Mouse (Mus musculus) heart, embryonic 11.5 days (tissue): ENCODE data around the gene Psen2. TPM values are rescaled to one million over a fixed set of nuclear protein-coding genes. Genes with fewer than 3 reads are reported as not detected.
A peak's percentile ranks its signal among the peaks of the same experiment; 100 is the strongest.

ENCODE experiments used
- ATAC-seq: fragments of 200-750 bp; cut with Nextera tagmentation; replicated peaks from 2 replicates; pipeline ENCODE4 v1.8.0; 2017; ENCODE audit warnings: moderate library complexity; ENCODE audit not compliant: insufficient number of reproducible peaks, low FRiP score, low TSS enrichment
- H3K27ac ChIP-seq: fragments of 300-500 bp; sonication (generic); 2 replicates; pipeline ENCODE4 v1.5.1; 2014; ENCODE audit warnings: mild to moderate bottlenecking, low read depth, low read length
- H3K27me3 ChIP-seq: fragments of 300-500 bp; sonication (generic); 2 replicates; pipeline ENCODE4 v1.6.1; 2014; ENCODE audit warnings: mild to moderate bottlenecking, low read length, mixed read lengths; ENCODE audit not compliant: control insufficient read depth, insufficient read depth
- H3K36me3 ChIP-seq: fragments of 300-500 bp; sonication (generic); 2 replicates; pipeline ENCODE4 v1.6.1; 2014; ENCODE audit warnings: mild to moderate bottlenecking, low read length, moderate library complexity, mixed read lengths; ENCODE audit not compliant: control insufficient read depth, insufficient read depth
- H3K4me1 ChIP-seq: fragments of 300-500 bp; sonication (generic); 2 replicates; pipeline ENCODE4 v1.6.1; 2014; ENCODE audit warnings: low read length; ENCODE audit not compliant: control insufficient read depth, insufficient read depth
- H3K4me2 ChIP-seq: fragments of 300-500 bp; sonication (generic); 2 replicates; pipeline ENCODE4 v1.6.1; 2014; ENCODE audit warnings: mild to moderate bottlenecking, moderate library complexity
- H3K4me3 ChIP-seq: fragments of 300-500 bp; sonication (generic); 2 replicates; pipeline ENCODE4 v1.5.1; 2014; ENCODE audit warnings: low read depth, low read length
- H3K9ac ChIP-seq: fragments of 300-500 bp; sonication (generic); 2 replicates; pipeline ENCODE4 v1.6.1; 2014; ENCODE audit warnings: mild to moderate bottlenecking, low read depth, low read length, moderate library complexity
- H3K9me3 ChIP-seq: fragments of 300-500 bp; sonication (generic); replicated peaks from 2 replicates; pipeline ENCODE4 v1.6.1; 2016; ENCODE audit warnings: low read length; ENCODE audit not compliant: control insufficient read depth
- WGBS: fragments of 180-500 bp; shearing (Covaris S2); extraction: QIAGEN DNeasy Blood & Tissue Kit; methylation state at CpG from one replicate; pipeline ENCODE4 v1.1.7; 2014; ENCODE audit not compliant: insufficient replicate concordance; 5-methylcytosine and 5-hydroxymethylcytosine counted together
- polyA plus RNA-seq: library from polyadenylated mRNA; unstranded; fragments of >200 nt; fragmentation: Nextera tagmentation; extraction: Ambion mirVana; gene quantifications from 2 replicates; pipeline ENCODE4 v1.2.1, GENCODE M21; 2014

The Psen2 gene
- polyA plus RNA-seq, 1 experiment from 2014 or later, result 14.7 TPM

GRCm38 (mm10) chr1:180226766-180227165, 36.5 kb downstream of the Psen2 start:
- whole genome bisulfite sequencing, result 84% methylated on average over 3 of the region's 3 CpGs
- Histone ChIP-seq H3K9ac (peak overlapping the region; percentile 69; the same call in 1 of the 2 replicates), H3K4me1 (peaks cover 6% of the 10 kb centered on the region), H3K4me2 (peak overlapping the region; percentile 61), H3K4me3 (no peak overlapping the region), H3K27ac (no peak overlapping the region; the same call in 1 of the 2 replicates), H3K36me3 (no peaks in the 10 kb centered on the region), H3K27me3 (no peaks in the 10 kb centered on the region), H3K9me3 (no peaks in the 10 kb centered on the region)
- no peak for ATAC-seq

DNA sequence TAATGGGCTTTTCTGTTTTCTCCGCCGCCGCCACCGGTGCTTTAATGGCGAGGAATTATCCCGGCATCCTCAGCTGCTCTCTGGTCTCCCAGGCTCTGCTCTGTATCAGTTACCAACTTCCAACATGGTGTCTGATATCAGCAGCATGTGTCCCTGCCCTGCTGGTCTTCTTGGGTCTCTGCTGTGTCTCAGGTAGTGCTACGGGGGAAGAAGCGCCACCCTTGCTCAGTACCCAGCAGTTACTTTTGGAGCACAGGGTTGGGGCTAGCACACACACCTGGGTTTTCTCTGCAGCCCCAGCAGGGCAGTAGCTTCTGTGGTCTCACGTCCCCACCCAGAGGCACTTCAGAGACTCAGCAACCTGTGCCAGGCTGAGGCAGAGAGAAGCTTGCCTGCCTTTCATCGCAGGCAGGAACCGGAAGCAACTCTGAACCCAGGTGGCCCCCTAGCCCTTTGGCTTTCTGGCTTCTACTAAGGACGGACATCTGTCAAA, 37.0 kb downstream of the Psen2 start:
- Histone ChIP-seq H3K27me3 (no peaks in the 10 kb centered on the region), H3K4me3 (peak overlapping the region; percentile 48), H3K4me2 (peak overlapping the region; percentile 61), H3K9ac (peak overlapping the region; percentile 69), H3K27ac (peak overlapping the region; percentile 50), H3K4me1 (peaks cover 6% of the 10 kb centered on the region), H3K36me3 (no peaks in the 10 kb centered on the region), H3K9me3 (no peaks in the 10 kb centered on the region)
- 7% methylated on average over 12 of the region's 12 CpGs for WGBS
- peak; percentile 34; the same call in 1 of the 2 replicates for ATAC-seq

DNA sequence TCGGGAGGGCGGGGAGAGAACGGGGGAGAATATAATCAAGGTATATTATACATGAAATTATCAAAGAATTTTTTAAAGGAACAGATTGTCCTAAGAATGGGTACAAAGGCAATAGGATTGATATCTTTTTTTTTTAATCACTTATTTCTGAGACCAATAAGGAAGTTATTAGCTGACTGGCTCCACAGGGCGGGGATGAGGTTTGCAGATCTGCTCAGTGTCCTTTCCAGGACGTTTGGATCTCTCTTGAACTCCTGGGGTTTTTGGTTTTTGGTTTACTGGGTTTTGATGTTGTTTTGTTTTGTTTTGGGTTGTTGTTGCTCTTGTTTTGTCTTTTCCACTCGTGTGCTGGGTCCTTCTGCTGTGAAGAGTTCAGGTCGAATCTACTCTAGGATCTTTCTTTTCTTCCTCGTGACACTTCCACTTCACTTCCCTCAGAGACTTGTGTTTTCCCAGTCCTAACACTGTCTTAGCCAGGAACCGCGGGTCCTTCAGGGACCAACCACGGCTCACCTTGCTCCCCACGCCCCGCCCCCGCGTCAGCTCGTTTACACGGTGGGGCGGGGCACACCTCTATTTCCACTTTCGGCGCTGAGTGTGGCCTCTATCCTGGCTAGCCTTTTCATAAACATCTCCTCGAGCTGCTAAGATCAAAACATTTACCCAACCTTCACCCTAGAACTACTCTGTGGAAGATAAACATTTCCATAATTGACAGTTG, 37.6 kb downstream of the Psen2 start:
- Histone ChIP-seq H3K27ac (peak overlapping the region; percentile 50; the same call in 1 of the 2 replicates), H3K4me1 (peaks cover 6% of the 10 kb centered on the region), H3K36me3 (no peaks in the 10 kb centered on the region), H3K9ac (peak overlapping the region; percentile 69), H3K9me3 (no peaks in the 10 kb centered on the region), H3K27me3 (no peaks in the 10 kb centered on the region), H3K4me2 (peak overlapping the region; percentile 61), H3K4me3 (peak overlapping the region; percentile 48)
- ATAC-seq, result peak; percentile 87
- WGBS, result 14% methylated on average over 21 of the region's 21 CpGs

DNA sequence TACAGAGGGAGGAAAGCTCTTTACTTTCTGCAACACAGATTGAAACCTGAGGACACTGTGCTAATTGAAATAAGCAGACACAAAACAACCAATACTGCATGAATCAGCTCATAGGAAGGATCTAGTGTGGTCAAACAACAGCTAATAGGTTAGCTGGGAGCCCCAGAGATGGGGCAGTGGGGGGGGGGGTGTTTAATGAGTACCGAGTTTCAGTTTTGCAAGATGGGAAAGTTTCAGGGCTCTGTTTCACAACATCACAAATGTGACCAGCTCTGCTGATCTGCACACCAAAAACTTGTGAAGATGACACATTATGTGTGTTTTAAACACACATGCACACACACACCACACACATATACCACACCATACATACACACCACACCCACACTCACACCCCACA, 41.2 kb downstream of the Psen2 start:
- no peaks in the 10 kb centered on the region for H3K36me3 ChIP-seq
- ATAC-seq, result no peak
- H3K27ac ChIP-seq, result no peak overlapping the region
- no peaks in the 10 kb centered on the region for H3K27me3 ChIP-seq
- no peak overlapping the region for H3K4me2 ChIP-seq
- no peaks in the 10 kb centered on the region for H3K9me3 ChIP-seq
- WGBS, result 96% methylated on average over 1 of the region's 1 CpGs
- peaks cover 6% of the 10 kb centered on the region for H3K4me1 ChIP-seq
- no peak overlapping the region for H3K9ac ChIP-seq
- no peak overlapping the region for H3K4me3 ChIP-seq

DNA sequence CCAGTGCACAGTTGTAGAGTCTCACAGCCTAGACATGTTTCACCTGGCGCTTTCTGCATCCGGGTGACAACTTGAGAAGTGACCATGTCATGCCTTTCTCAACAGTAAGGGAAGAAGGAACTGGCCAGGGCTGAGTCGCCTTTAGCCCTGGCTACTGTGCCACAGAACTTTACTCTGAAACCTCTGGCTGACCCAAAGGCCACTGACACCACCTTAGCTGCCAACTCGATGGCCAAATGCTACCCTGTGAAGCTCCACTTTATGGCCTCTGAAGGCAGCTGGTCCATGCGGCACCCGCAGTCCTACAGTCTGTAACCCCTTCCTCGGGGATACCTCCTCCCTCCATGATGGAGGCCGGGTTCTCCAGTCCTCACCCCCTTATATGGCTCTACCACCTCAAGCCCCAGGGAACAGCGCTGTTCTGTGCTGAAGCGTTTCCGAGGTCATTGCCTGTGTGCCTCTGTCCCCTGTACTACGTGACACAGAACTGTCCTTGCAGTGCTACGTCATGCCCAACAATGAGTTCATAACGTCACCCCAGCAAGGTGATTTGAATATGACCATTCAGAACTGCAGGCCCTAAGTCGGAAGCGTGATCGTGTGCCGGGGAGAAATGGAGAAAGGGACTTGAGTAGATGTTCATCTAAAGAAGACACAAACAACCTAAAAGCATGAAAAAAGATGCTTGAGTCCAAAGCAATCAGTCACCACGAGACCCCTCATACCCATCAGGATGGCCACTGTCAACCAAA, 42.3 kb downstream of the Psen2 start:
- no peak overlapping the region for H3K9ac ChIP-seq
- WGBS, result 83% methylated on average over 19 of the region's 19 CpGs
- no peak overlapping the region for H3K27ac ChIP-seq
- no peak overlapping the region for H3K4me3 ChIP-seq
- H3K4me2 ChIP-seq, result no peak overlapping the region
- H3K27me3 ChIP-seq, result no peaks in the 10 kb centered on the region
- H3K9me3 ChIP-seq, result no peaks in the 10 kb centered on the region
- H3K36me3 ChIP-seq, result no peaks in the 10 kb centered on the region
- H3K4me1 ChIP-seq, result no peaks in the 10 kb centered on the region
- no peak for ATAC-seq

DNA sequence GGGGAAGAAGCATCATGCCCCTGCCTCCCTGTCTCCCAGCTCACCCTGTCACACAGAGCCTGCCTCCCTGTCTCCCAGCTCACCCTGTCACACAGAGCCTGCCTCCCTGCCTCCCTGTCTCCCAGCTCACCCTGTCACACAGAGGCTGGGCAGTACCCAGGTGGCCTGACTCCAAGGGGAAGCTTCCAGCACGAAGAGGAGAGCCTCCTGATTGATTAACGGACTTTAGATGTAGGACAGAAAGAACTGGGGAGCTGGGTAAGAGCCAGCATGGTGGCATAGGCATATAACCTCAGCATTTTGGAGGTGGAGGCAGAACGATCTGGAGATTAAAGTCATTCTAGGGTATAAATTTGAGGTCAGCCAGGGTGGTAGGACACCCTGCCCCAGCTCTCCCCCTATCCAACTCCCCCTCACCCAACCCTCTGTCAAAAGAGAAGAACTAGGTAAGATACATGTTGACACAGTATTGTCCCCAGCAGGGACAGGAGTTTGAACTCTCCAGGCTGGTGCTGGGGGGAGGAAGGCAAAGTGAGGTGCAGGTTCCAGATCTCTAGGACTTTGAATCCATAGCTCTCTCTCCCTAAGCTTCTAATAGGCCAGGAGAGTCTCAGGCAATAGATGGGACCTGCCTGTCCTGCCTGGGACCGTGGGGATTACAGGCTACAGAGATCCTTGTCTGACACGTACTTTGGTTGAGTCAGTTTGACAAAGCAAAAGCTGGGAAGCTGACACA, 46.5 kb downstream of the Psen2 start:
- Histone ChIP-seq H3K9me3 (no peaks in the 10 kb centered on the region), H3K27ac (no peak overlapping the region), H3K4me1 (no peaks in the 10 kb centered on the region), H3K36me3 (no peaks in the 10 kb centered on the region), H3K9ac (no peak overlapping the region), H3K4me3 (no peak overlapping the region), H3K27me3 (no peaks in the 10 kb centered on the region), H3K4me2 (no peak overlapping the region)
- whole genome bisulfite sequencing, result 58% methylated on average over 5 of the region's 5 CpGs
- ATAC-seq, result no peak

- H3K36me3 ChIP-seq, result no peaks in the 10 kb centered on the region
- 14% methylated on average over 4 of the region's 4 CpGs for WGBS
- no peaks in the 10 kb centered on the region for H3K27me3 ChIP-seq
- H3K4me1 ChIP-seq, result no peaks in the 10 kb centered on the region
- no peak overlapping the region for H3K4me2 ChIP-seq
- H3K9me3 ChIP-seq, result no peaks in the 10 kb centered on the region
- no peak overlapping the region for H3K9ac ChIP-seq
- no peak overlapping the region for H3K4me3 ChIP-seq
- no peak overlapping the region for H3K27ac ChIP-seq
- no peak; the same call in 1 of the 2 replicates for ATAC-seq
Measured at GRCm38 (mm10) chr1:180215044-180215443, 48.2 kb downstream of the Psen2 start.

DNA sequence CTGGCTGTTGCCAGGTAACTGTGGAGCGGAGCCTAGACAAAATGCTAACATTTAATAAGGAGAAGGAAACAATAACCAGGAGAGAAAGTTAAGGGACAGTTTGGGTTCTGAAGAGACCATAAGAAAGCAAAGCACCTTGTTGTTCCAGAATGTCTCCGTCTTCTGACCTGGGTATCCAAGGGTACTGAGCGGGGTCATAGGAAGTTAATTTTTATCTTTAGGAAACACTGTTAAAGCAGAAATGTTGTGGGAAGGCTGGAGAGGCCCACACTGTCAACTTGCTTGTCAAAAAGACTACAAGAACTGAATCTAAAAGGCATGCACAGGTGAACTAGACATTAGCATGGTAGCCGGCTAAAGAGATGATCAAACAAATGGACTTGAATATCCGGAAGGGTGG, 50.3 kb downstream of the Psen2 start:
- Histone ChIP-seq H3K27ac (no peak overlapping the region), H3K27me3 (no peaks in the 10 kb centered on the region), H3K36me3 (no peaks in the 10 kb centered on the region), H3K4me2 (no peak overlapping the region), H3K9me3 (no peaks in the 10 kb centered on the region), H3K9ac (no peak overlapping the region), H3K4me1 (no peaks in the 10 kb centered on the region), H3K4me3 (no peak overlapping the region)
- no peak for ATAC-seq
- WGBS, result 79% methylated on average over 5 of the region's 5 CpGs
